Mouse (Mus musculus) leukemia stem cell, adult 10-12 weeks (primary cell): Measurements from ENCODE around the gene Scgb1b27. TPM values are rescaled to one million over a fixed set of nuclear protein-coding genes. Genes with fewer than 3 reads are reported as not detected.

Experiments used
- polyA plus RNA-seq: library from polyadenylated mRNA; stranded (reverse); fragments of >175 nt; gene quantifications from 2 replicates; pipeline ENCODE4 v1.2.3, GENCODE M21; 2012; ENCODE audit warnings: low replicate concordance

The Scgb1b27 gene
- not detected in 2 replicates for polyA plus RNA-seq

DNA sequence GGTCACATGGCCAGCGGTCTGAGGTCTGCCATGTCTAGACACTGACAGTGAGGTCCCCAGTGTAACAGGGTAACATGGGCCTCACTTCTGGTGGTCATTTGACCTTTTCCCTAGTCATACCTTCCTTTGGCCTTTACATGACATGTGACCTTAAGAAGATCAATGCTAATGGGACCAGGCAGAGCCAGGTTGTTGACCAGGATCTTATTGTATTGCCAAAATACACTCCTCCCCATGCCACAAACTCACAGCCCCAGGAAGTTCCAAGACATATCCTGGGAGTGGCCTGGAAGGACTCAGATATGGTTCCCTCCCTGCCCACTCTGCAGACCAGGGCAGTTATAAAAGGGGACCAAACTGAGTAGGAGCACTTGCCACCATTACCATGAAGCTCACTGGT, at the start of gene Scgb1b27:
Gene Scgb1b27, plus strand, starts transcription at position 301 of the 400 bp plus-strand sequence.

DNA sequence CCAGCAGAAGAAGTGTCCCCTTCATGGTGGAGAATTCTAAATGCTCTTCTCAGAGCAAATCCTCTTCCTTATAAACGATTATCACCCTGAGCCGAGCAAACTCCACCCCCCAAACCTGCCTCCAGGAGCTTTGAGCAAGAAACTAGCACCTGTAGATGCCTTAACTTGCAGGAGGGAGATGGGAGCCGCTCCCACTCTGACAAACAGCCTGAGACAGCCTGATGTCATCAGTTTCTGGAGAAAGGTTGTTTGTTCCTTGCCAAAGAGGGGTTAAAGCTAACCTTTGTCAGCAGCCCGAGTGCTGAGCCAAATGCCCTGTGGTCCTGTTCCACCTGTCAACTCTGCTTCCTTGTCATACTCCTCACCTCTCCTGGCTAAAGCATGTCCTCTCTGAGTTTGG, 7.4 kb upstream of the Scgb1b27 start, which contains the start of gene Scgb2b27:
Gene Scgb2b27, minus strand, starts transcription at position 101 of the 400 bp plus-strand sequence.

Other genes with a start within 250 kb of the Scgb1b27 start
- gene Scgb2b26, start 76.4 kb upstream of the Scgb1b27 start, polyA plus RNA-seq, result not detected in 2 replicates
- gene Scgb2b27, start 7.5 kb upstream of the Scgb1b27 start, polyA plus RNA-seq, result not detected in 2 replicates
- not detected in 2 replicates for gene Scgb1b30, start 73.9 kb downstream of the Scgb1b27 start, polyA plus RNA-seq
- 2.8 and 4.3 TPM in 2 replicates for gene Wtip, start 111.8 kb downstream of the Scgb1b27 start, polyA plus RNA-seq
- 11.6 and 23.5 TPM in 2 replicates for gene Uba2, start 148.1 kb downstream of the Scgb1b27 start, polyA plus RNA-seq
- gene Pdcd2l, start 175.2 kb downstream of the Scgb1b27 start, polyA plus RNA-seq, result 4.8 and 7.2 TPM in 2 replicates
- 225 and 958 TPM in 2 replicates for gene Gpi1, start 208.9 kb downstream of the Scgb1b27 start, polyA plus RNA-seq
- gene Gm6096, start 229.6 kb downstream of the Scgb1b27 start, polyA plus RNA-seq, result not detected in 2 replicates